Mouse (Mus musculus) neural tube, embryonic 11.5 days (tissue): ENCODE measurements at regions not wholly inside any gene's neighbourhood (a gene's known extent, or its start where the extent isn't known, plus 50 kb on each side); places are given as distances from the start of the nearest gene placed in this dataset.

ENCODE experiments used
- ATAC-seq: fragments of 200-750 bp; cut with Nextera tagmentation; 2 replicates; pipeline ENCODE4 v1.8.0; 2017; ENCODE audit warnings: moderate number of reproducible peaks, mild to moderate bottlenecking, moderate TSS enrichment, moderate library complexity; ENCODE audit not compliant: insufficient read depth, low FRiP score, low TSS enrichment
- DNase-seq: peaks from one replicate; pipeline ENCODE4 v3.0.0-alpha.2; 2015; ENCODE audit warnings: low spot score
- H3K27ac ChIP-seq: fragments of 300-500 bp; sonication (generic); 2 replicates; pipeline ENCODE4 v1.5.1; 2014; ENCODE audit warnings: low read depth, mild to moderate bottlenecking, low read length
- H3K27me3 ChIP-seq: fragments of 300-500 bp; sonication (generic); 2 replicates; pipeline ENCODE4 v1.6.1; 2014; ENCODE audit warnings: mild to moderate bottlenecking, low read length, mixed read lengths; ENCODE audit not compliant: control insufficient read depth, insufficient read depth
- H3K36me3 ChIP-seq: fragments of 300-500 bp; sonication (generic); 2 replicates; pipeline ENCODE4 v1.6.1; 2014; ENCODE audit warnings: mild to moderate bottlenecking, low read length, moderate library complexity, mixed read lengths; ENCODE audit not compliant: control insufficient read depth, insufficient read depth
- H3K4me1 ChIP-seq: fragments of 300-500 bp; sonication (generic); 2 replicates; pipeline ENCODE4 v1.6.1; 2014; ENCODE audit warnings: low read length, mixed read lengths; ENCODE audit not compliant: control insufficient read depth, insufficient read depth
- H3K4me2 ChIP-seq: fragments of 300-500 bp; sonication (generic); 2 replicates; pipeline ENCODE4 v1.6.1; 2014; ENCODE audit warnings: low read depth, mild to moderate bottlenecking, moderate library complexity
- H3K4me3 ChIP-seq: fragments of 300-500 bp; sonication (generic); 2 replicates; pipeline ENCODE4 v1.5.1; 2014; ENCODE audit warnings: low read depth, low read length
- H3K9ac ChIP-seq: fragments of 300-500 bp; sonication (generic); 2 replicates; pipeline ENCODE4 v1.6.1; 2014; ENCODE audit warnings: mild to moderate bottlenecking, low read length
- H3K9me3 ChIP-seq: fragments of 300-500 bp; sonication (generic); 2 replicates; pipeline ENCODE4 v1.6.1; 2016; ENCODE audit warnings: low read length; ENCODE audit not compliant: control insufficient read depth
- WGBS: fragments of 180-500 bp; shearing (Covaris S2); extraction: QIAGEN DNeasy Blood & Tissue Kit; methylation state at CpG from one replicate; pipeline ENCODE4 v1.1.7; 2014; 5-methylcytosine and 5-hydroxymethylcytosine counted together

GRCm38 (mm10) chr9:94091658-94092225, 446.1 kb downstream of the 1190002N15Rik start:
- Histone ChIP-seq H3K4me2 (no peak overlapping the region), H3K9me3 (no peaks in the 10 kb centered on the region), H3K36me3 (no peaks in the 10 kb centered on the region), H3K9ac (no peak overlapping the region), H3K4me3 (no peak overlapping the region), H3K4me1 (no peaks in the 10 kb centered on the region), H3K27ac (no peak overlapping the region), H3K27me3 (no peaks in the 10 kb centered on the region)
- 60% methylated on average over 7 of the region's 7 CpGs for WGBS
- ATAC-seq (no peak), DNase-seq (no peak)

- no peak overlapping the region for H3K4me3 ChIP-seq
- ATAC-seq (no peak), DNase-seq (no peak)
- H3K27me3 ChIP-seq, result no peaks in the 10 kb centered on the region
- WGBS, result 86% methylated on average over 1 of the region's 1 CpGs
- H3K4me1 ChIP-seq, result no peaks in the 10 kb centered on the region
- H3K4me2 ChIP-seq, result no peak overlapping the region
- H3K9ac ChIP-seq, result no peak overlapping the region
- no peaks in the 10 kb centered on the region for H3K36me3 ChIP-seq
- no peak overlapping the region for H3K27ac ChIP-seq
- no peaks in the 10 kb centered on the region for H3K9me3 ChIP-seq
Measured at GRCm38 (mm10) chr9:94089759-94090158, 448.1 kb downstream of the 1190002N15Rik start.

GRCm38 (mm10) chr9:94083629-94084411, 454.1 kb downstream of the 1190002N15Rik start:
- no peak for ATAC-seq
- whole genome bisulfite sequencing, result 81% methylated on average over 3 of the region's 3 CpGs
- H3K27ac ChIP-seq, result no peak overlapping the region

DNA sequence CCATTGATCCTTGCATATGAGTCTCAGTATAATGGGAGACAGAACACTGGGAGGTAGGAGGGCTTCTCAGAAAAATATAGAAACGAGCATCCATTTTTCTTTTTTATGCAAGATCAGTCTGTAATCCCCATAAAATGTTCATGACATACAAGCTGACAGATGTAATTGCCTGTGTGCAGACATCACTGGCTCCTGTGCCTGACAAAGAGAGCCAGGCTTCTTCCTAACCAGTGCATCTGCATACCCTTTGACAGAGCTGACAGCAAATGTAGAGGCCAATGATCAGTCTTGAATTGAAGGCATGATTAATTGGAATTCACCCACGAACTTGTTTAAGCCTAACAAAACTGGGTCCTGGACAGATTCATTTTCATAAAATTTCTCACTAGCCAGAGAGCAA, 463.0 kb downstream of the 1190002N15Rik start:
- Histone ChIP-seq H3K36me3 (no peaks in the 10 kb centered on the region), H3K9me3 (no peaks in the 10 kb centered on the region), H3K4me2 (no peak overlapping the region), H3K27ac (no peak overlapping the region), H3K27me3 (no peaks in the 10 kb centered on the region), H3K4me3 (no peak overlapping the region), H3K4me1 (no peaks in the 10 kb centered on the region), H3K9ac (no peak overlapping the region)
- DNase-seq (no peak), ATAC-seq (no peak)
- 65% methylated on average over 2 of the region's 2 CpGs for WGBS

More at GRCm38 (mm10) chr9:94083629-94084411, 454.1 kb downstream of the 1190002N15Rik start:
- Histone ChIP-seq H3K9me3 (no peaks in the 10 kb centered on the region), H3K9ac (no peak overlapping the region), H3K4me3 (no peak overlapping the region), H3K4me1 (no peaks in the 10 kb centered on the region), H3K4me2 (no peak overlapping the region), H3K27me3 (no peaks in the 10 kb centered on the region), H3K36me3 (no peaks in the 10 kb centered on the region)
- no peak for DNase-seq

- ATAC-seq (no peak), DNase-seq (peak; percentile 14)
Measured at GRCm38 (mm10) chr9:94067121-94067520, 470.8 kb downstream of the 1190002N15Rik start.

DNA sequence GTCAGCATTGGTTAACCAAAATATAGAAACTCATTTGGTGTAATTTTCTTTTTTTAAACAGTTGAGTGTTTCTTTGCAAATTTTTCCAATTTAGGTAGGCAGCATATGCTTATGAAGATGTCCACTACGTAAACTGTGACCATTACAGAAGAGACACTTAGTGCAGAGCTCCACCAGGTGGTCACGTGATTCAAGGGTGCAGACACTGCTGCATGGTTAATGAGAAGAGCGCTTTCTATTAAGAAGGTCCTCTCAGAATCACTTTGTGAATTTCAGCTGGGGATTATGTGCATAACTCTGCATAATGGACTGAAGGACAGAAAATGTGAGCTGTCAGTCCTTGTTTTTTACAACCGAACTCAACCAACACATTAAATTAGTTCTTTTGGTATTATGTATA, 484.7 kb downstream of the 1190002N15Rik start:
- ATAC-seq (no peak), DNase-seq (no peak)
- Histone ChIP-seq H3K4me3 (no peak overlapping the region), H3K36me3 (no peaks in the 10 kb centered on the region), H3K4me2 (no peak overlapping the region), H3K4me1 (no peaks in the 10 kb centered on the region), H3K9me3 (no peaks in the 10 kb centered on the region), H3K9ac (no peak overlapping the region), H3K27ac (no peak overlapping the region), H3K27me3 (no peaks in the 10 kb centered on the region)
- 82% methylated on average over 4 of the region's 4 CpGs for WGBS

More at GRCm38 (mm10) chr9:94067121-94067520, 470.8 kb downstream of the 1190002N15Rik start:
- no peaks in the 10 kb centered on the region for H3K36me3 ChIP-seq
- no peak overlapping the region for H3K4me3 ChIP-seq
- H3K9me3 ChIP-seq, result no peaks in the 10 kb centered on the region
- H3K27ac ChIP-seq, result no peak overlapping the region
- no peaks in the 10 kb centered on the region for H3K27me3 ChIP-seq
- H3K4me1 ChIP-seq, result no peaks in the 10 kb centered on the region
- no peak overlapping the region for H3K9ac ChIP-seq
- H3K4me2 ChIP-seq, result no peak overlapping the region
- WGBS, result 43% methylated on average over 1 of the region's 1 CpGs

- H3K9me3 ChIP-seq, result no peaks in the 10 kb centered on the region
- no peaks in the 10 kb centered on the region for H3K4me1 ChIP-seq
- H3K4me3 ChIP-seq, result no peak overlapping the region
- H3K9ac ChIP-seq, result no peak overlapping the region
- WGBS, result 88% methylated on average over 7 of the region's 7 CpGs
- H3K36me3 ChIP-seq, result no peaks in the 10 kb centered on the region
- ATAC-seq (no peak), DNase-seq (no peak)
- no peak overlapping the region for H3K4me2 ChIP-seq
- no peaks in the 10 kb centered on the region for H3K27me3 ChIP-seq
- H3K27ac ChIP-seq, result no peak overlapping the region
Measured at GRCm38 (mm10) chr9:94047845-94048244, 490.0 kb downstream of the 1190002N15Rik start.

DNA sequence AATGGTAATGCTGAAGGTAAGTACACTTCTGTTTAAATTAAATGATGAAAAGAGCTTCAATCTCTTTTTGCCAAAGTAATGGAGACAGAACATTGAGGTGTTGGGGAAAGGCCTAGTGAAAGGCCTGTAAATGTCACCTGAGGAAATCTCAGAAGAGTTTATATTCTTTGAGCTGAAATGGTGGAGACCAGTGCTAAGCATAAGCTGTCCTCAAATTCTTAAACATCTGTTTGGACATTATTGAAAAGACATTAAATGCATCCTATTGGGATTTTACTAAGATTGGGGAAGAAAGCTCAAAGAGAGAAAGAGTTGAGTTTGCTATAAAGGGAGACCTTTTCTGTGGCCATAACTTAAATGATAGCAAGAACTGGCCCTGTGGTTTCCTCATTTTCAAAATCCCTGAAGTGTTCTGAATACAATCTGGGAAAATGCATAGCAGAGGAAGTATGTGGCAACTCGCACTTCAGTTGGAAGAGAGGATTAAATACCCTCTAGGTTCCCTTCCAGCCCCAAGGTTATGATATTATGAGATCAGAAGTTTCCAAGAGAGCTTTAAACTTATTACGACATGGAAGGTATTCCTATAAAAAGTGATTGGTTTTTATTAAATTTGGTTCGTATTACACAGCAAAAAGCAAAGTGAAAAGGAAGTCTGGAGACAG, 492.3 kb downstream of the 1190002N15Rik start:
- Histone ChIP-seq H3K36me3 (no peaks in the 10 kb centered on the region), H3K9ac (no peak overlapping the region), H3K4me2 (no peak overlapping the region), H3K9me3 (no peaks in the 10 kb centered on the region), H3K27ac (no peak overlapping the region), H3K4me1 (no peaks in the 10 kb centered on the region), H3K27me3 (no peaks in the 10 kb centered on the region), H3K4me3 (no peak overlapping the region)
- 87% methylated on average over 3 of the region's 3 CpGs for WGBS
- DNase-seq, result no peak
- ATAC-seq, result no peak
